Comparison of ENCODE assay signal across 13 mouse cellular contexts in the genomic region with DNA sequence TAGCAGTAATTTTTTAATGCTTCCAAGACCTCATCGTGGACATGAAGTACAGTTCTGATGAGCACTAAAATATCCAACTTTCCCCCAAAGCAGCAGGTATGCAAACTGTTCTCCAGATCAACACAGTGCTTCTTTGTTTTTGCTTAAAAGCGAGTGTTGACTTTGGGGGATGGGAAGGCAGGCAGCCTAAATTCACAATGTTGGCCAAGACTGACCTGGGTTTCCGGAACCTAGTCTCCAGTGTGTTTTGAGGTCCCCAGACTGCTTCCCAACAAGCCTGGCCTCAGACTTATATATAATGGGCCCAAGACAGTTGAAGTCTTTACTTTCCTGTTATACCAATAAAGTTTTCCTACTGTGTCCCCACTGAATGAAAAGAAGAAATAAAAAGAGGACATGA.
DNase-seq lines count a peak whose midpoint lies in the region; ATAC-seq and TF ChIP-seq lines count a peak whose summit lies in the region.
"Had no signal": no experiment of that assay in that cellular context is flagged by ENCODE, and none has a peak within 500 bp of the region (broad histone marks: within the 10 kb centered on the region; RNA-seq: fewer than 3 reads in every experiment).

No protein-coding gene starts in this region.

- no peaks in the 10 kb centered on the region for H3K9me3 ChIP-seq in limb, embryonic 13.5 days

- H3K9ac ChIP-seq in limb, embryonic 13.5 days, result no peak overlapping the region
- H3K9ac ChIP-seq: liver, embryonic 14.5 days had no signal

- H3K27ac ChIP-seq in gastrocnemius, adult 2 months, result peak overlapping the region; percentile 66
- H3K27ac ChIP-seq in limb, embryonic 13.5 days, result peak overlapping the region; percentile 84
- H3K27ac ChIP-seq: liver, embryonic 14.5 days had no signal

- no peak for ATAC-seq in limb, embryonic 13.5 days (ENCODE audit: low FRiP score, low read depth)

- H3K4me2 ChIP-seq in limb, embryonic 13.5 days (replicated peaks), result no peak overlapping the region

- intact Hi-C loops in gastrocnemius, adult 2 months (cut with DNase I), result loop anchor here (5.0 kb wide), 1 partner anchor 37 kb away; no protein-coding TSS in a partner anchor

- DNase-seq in gastrocnemius, adult 2 months, result no peak
- no peak for DNase-seq in gastrocnemius, adult 8-10 months (ENCODE audit: low spot score in 2 of 2)
- peak; percentile 40 for DNase-seq in kidney, postnatal 10 days
- no peak for DNase-seq in kidney, postnatal 14 days
- DNase-seq in embryo, embryonic 10.5 days (ENCODE audit: low spot score), result peak; percentile 46
- DNase-seq in right cerebral cortex, postnatal 14 days, result no peak
- DNase-seq in layer of hippocampus, adult 9-11 months, result no peak
- DNase-seq: gastrocnemius, postnatal 14 days; kidney, postnatal 25 days; midbrain, embryonic 14.5 days; retina, postnatal 1 day had no signal

- TF ChIP-seq CTCF in gastrocnemius, adult 2 months (IDR thresholded peaks at IDR 0.05), result no peak

- H3K4me1 ChIP-seq in limb, embryonic 13.5 days, result peaks cover 49% of the 10 kb centered on the region

- no peak overlapping the region for H3K4me3 ChIP-seq in gastrocnemius, adult 2 months
- no peak overlapping the region for H3K4me3 ChIP-seq in limb, embryonic 13.5 days

- no peaks in the 10 kb centered on the region for H3K27me3 ChIP-seq in limb, embryonic 13.5 days

- H3K36me3 ChIP-seq in limb, embryonic 13.5 days, result no peaks in the 10 kb centered on the region

- 58% methylated on average over 3 of the region's 3 CpGs for WGBS in limb, embryonic 13.5 days

Comparison
In these comparisons a context has a peak if more than half of its experiments do, and no peak if none do; other contexts are left out.
1. DNase-seq: peak in kidney, postnatal 10 days (single experiment) and embryo, embryonic 10.5 days (single experiment); none in gastrocnemius, adult 2 months (single experiment), gastrocnemius, adult 8-10 months (0 of 2), kidney, postnatal 14 days (single experiment), right cerebral cortex, postnatal 14 days (single experiment) and layer of hippocampus, adult 9-11 months (single experiment).